Mouse (Mus musculus): ENCODE data around the gene Aunip. TPM values are rescaled to one million over a fixed set of nuclear protein-coding genes. Genes with fewer than 3 reads are reported as not detected.

Aunip gene
- polyA plus RNA-seq, 1 experiment from 2014 or later: 0.78 TPM

GRCm38 (mm10) chr4:134572449-134573300, 61.9 kb downstream of the Aunip start:
- no peaks in the 10 kb centered on the region for H3K36me3 ChIP-seq (ENCODE audit: control insufficient read depth, insufficient read depth, low read length)
- H3K9ac ChIP-seq (replicated peaks; ENCODE audit: low read length): no peak overlapping the region
- H3K4me2 ChIP-seq (ENCODE audit: low read length): no peak overlapping the region
- H3K27ac ChIP-seq (replicated peaks; ENCODE audit: low read depth, low read length): peak overlapping the region; percentile 45; the same call in 1 of the 2 replicates
- H3K27me3 ChIP-seq (ENCODE audit: control insufficient read depth, insufficient read depth, low read length): no peaks in the 10 kb centered on the region
- ATAC-seq (ENCODE audit: low FRiP score, low TSS enrichment) (no peak), DNase-seq (peak; percentile 66)
- WGBS: 73% methylated on average over 24 of the region's 24 CpGs
- H3K4me3 ChIP-seq (replicated peaks; ENCODE audit: low read depth, low read length): no peak overlapping the region
- H3K9me3 ChIP-seq (ENCODE audit: control insufficient read depth, low read length): no peaks in the 10 kb centered on the region
- H3K4me1 ChIP-seq (ENCODE audit: control insufficient read depth, insufficient read depth, low read length): 0 out of 2 replicates have a peak, but pooled peaks cover 3% of the 10 kb centered on the region

Small RNA genes lying within 50 kb of the gene (microRNA-seq; reads per million reads assigned to microRNA genes)
- gene Gm23634 (1.5 reads per million, percentile 3 among the genes with 10 or more reads in this experiment), gene Mir6403 (not detected)

Other genes with a start within 250 kb of the Aunip start
- 41.0 and 48.6 TPM in 2 replicates for gene Pdik1l, start 223.1 kb upstream of the Aunip start, polyA plus RNA-seq (2014; fragmentation: Nextera tagmentation; extraction: Ambion mirVana)
- gene Trim63, start 195.9 kb upstream of the Aunip start, polyA plus RNA-seq (2014; fragmentation: Nextera tagmentation; extraction: Ambion mirVana): 0.11 TPM in 1 of 2 replicates, not detected in the other
- gene Slc30a2, start 167.8 kb upstream of the Aunip start, polyA plus RNA-seq (2014; fragmentation: Nextera tagmentation; extraction: Ambion mirVana): 0.11 TPM in 1 of 2 replicates, not detected in the other
- gene Extl1, start 127.1 kb upstream of the Aunip start, polyA plus RNA-seq (2014; fragmentation: Nextera tagmentation; extraction: Ambion mirVana): 0.28 and 0.53 TPM in 2 replicates
- gene Pafah2, start 114.7 kb upstream of the Aunip start, polyA plus RNA-seq (2014; fragmentation: Nextera tagmentation; extraction: Ambion mirVana): 5.0 and 6.9 TPM in 2 replicates
- 6,974 and 7,359 TPM in 2 replicates for gene Stmn1, start 42.7 kb upstream of the Aunip start, polyA plus RNA-seq (2014; fragmentation: Nextera tagmentation; extraction: Ambion mirVana)
- 6.6 and 14.3 TPM in 2 replicates for gene Paqr7, start 14.3 kb upstream of the Aunip start, polyA plus RNA-seq (2014; fragmentation: Nextera tagmentation; extraction: Ambion mirVana)
- gene Mtfr1l, start 24.4 kb downstream of the Aunip start, polyA plus RNA-seq (2014; fragmentation: Nextera tagmentation; extraction: Ambion mirVana): 181 and 185 TPM in 2 replicates
- gene Selenon, start 41.2 kb downstream of the Aunip start, polyA plus RNA-seq (2014; fragmentation: Nextera tagmentation; extraction: Ambion mirVana): 14.2 and 15.9 TPM in 2 replicates
- 3.9 and 4.9 TPM in 2 replicates for gene Man1c1, start 193.3 kb downstream of the Aunip start, polyA plus RNA-seq (2014; fragmentation: Nextera tagmentation; extraction: Ambion mirVana)